Comparison of ENCODE assay signal across 13 mouse cellular contexts in the genomic region with DNA sequence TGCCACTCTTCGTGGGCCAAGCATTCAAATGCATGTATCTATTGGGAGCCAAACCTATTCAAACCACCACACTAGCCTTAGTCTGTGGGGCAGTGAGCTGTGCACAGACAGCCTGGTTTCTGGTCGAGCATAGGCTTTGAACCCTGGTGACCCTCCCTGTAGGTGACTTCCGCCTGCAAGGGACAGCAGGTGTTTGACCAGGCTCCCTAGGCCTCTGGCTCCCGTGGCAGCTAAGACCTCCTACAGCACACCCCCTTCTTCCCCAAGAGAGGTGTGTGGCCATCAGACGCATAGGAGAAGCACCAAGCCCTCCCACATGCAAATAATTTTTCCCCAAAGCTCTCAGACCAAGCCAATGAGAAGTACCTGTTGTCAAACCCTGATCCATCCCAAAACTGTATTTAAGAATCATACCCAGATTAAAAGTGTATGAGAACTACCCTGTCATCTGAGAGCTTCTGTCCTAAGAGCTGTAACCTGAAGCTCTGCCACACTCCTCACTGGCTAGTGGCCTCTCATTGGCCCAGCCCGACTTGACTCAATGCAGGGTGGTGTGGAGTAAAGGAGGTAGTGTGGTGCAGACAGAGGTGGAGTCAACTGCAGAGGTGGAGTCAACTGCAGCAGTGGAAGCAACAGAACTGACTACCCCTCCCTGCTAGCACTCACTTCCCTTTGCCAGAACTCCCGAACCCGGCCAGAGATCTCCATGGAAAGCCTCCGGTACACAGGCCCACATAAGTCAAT.
DNase-seq lines count a peak whose midpoint lies in the region; ATAC-seq lines count a peak whose summit lies in the region.
"Had no signal": no experiment of that assay in that cellular context is flagged by ENCODE, and none has a peak within 500 bp of the region (broad histone marks: within the 10 kb centered on the region; RNA-seq: fewer than 3 reads in every experiment).

No protein-coding gene starts in this region.

- H3K27ac ChIP-seq in kidney, embryonic 16.5 days (ENCODE audit: low read length), result no peak overlapping the region
- no peak overlapping the region for H3K27ac ChIP-seq in limb, embryonic 12.5 days
- no peak overlapping the region for H3K27ac ChIP-seq in hindbrain, embryonic 13.5 days
- no peak overlapping the region for H3K27ac ChIP-seq in hindbrain, embryonic 14.5 days

- DNase-seq in kidney, adult 18-20 months, result no peak
- peak; percentile 22 for DNase-seq in ES-CJ7 (ENCODE audit: low read depth, low spot score)
- peak; percentile 40 for DNase-seq in embryo, embryonic 11 days
- no peak for DNase-seq in left cerebral cortex, adult 8-10 months (ENCODE audit: low spot score in 2 of 2)
- DNase-seq in hindbrain, embryonic 14.5 days (ENCODE audit: low spot score), result no peak
- DNase-seq: cerebellum, adult 2 months; forebrain, postnatal 0 days; left cerebral cortex, postnatal 4 days; thymus, postnatal 4 days had no signal

- H3K9ac ChIP-seq in kidney, embryonic 16.5 days (replicated peaks; ENCODE audit: low read length), result no peak overlapping the region
- H3K9ac ChIP-seq in limb, embryonic 12.5 days (replicated peaks), result no peak overlapping the region
- H3K9ac ChIP-seq in hindbrain, embryonic 13.5 days, result no peak overlapping the region
- no peak overlapping the region for H3K9ac ChIP-seq in hindbrain, embryonic 14.5 days
- H3K9ac ChIP-seq: forebrain, postnatal 0 days had no signal

- H3K27me3 ChIP-seq in kidney, embryonic 16.5 days (ENCODE audit: insufficient read depth, low read length), result no peaks in the 10 kb centered on the region
- no peaks in the 10 kb centered on the region for H3K27me3 ChIP-seq in limb, embryonic 12.5 days
- H3K27me3 ChIP-seq in hindbrain, embryonic 13.5 days, result no peaks in the 10 kb centered on the region
- no peaks in the 10 kb centered on the region for H3K27me3 ChIP-seq in hindbrain, embryonic 14.5 days (ENCODE audit: control insufficient read depth, insufficient read depth, low read length)
- H3K27me3 ChIP-seq: megakaryocyte, embryonic 14.5 days had no signal

- H3K36me3 ChIP-seq in kidney, embryonic 16.5 days (ENCODE audit: insufficient read depth, low read length), result no peaks in the 10 kb centered on the region
- H3K36me3 ChIP-seq in limb, embryonic 12.5 days, result no peaks in the 10 kb centered on the region
- H3K36me3 ChIP-seq in hindbrain, embryonic 13.5 days, result no peaks in the 10 kb centered on the region
- no peaks in the 10 kb centered on the region for H3K36me3 ChIP-seq in hindbrain, embryonic 14.5 days (replicated peaks; ENCODE audit: control insufficient read depth, insufficient read depth)

- ATAC-seq in kidney, embryonic 16.5 days (ENCODE audit: low FRiP score, low TSS enrichment), result peak; percentile 98
- peak; percentile 96 for ATAC-seq in limb, embryonic 12.5 days (ENCODE audit: insufficient number of reproducible peaks, insufficient read depth, low FRiP score, low TSS enrichment, low read depth)
- ATAC-seq in hindbrain, embryonic 13.5 days (ENCODE audit: low FRiP score), result no peak
- ATAC-seq in hindbrain, embryonic 14.5 days (ENCODE audit: low FRiP score), result no peak
- ATAC-seq: forebrain, postnatal 0 days had no signal

- no peak overlapping the region for H3K4me2 ChIP-seq in kidney, embryonic 16.5 days (replicated peaks; ENCODE audit: low read depth, low read length)
- H3K4me2 ChIP-seq in limb, embryonic 12.5 days, result peak overlapping the region; percentile 27; the same call in 1 of the 2 replicates
- H3K4me2 ChIP-seq in hindbrain, embryonic 13.5 days, result no peak overlapping the region
- H3K4me2 ChIP-seq in hindbrain, embryonic 14.5 days (replicated peaks), result no peak overlapping the region

- H3K4me1 ChIP-seq in kidney, embryonic 16.5 days (ENCODE audit: insufficient read depth, low read length), result no peaks in the 10 kb centered on the region
- peaks cover 2% of the 10 kb centered on the region for H3K4me1 ChIP-seq in limb, embryonic 12.5 days (replicated peaks)
- no peaks in the 10 kb centered on the region for H3K4me1 ChIP-seq in hindbrain, embryonic 13.5 days (replicated peaks)
- no peaks in the 10 kb centered on the region for H3K4me1 ChIP-seq in hindbrain, embryonic 14.5 days (replicated peaks; ENCODE audit: control insufficient read depth, insufficient read depth, low read length)

- no peak overlapping the region for H3K4me3 ChIP-seq in kidney, embryonic 16.5 days (ENCODE audit: low read length)
- H3K4me3 ChIP-seq in limb, embryonic 12.5 days (replicated peaks), result no peak overlapping the region
- no peak overlapping the region for H3K4me3 ChIP-seq in hindbrain, embryonic 13.5 days
- no peak overlapping the region for H3K4me3 ChIP-seq in hindbrain, embryonic 14.5 days (replicated peaks; ENCODE audit: low read length)
- H3K4me3 ChIP-seq: megakaryocyte, embryonic 14.5 days had no signal

- WGBS in kidney, embryonic 16.5 days, result 36% methylated on average over 9 of the region's 9 CpGs
- 20% methylated on average over 9 of the region's 9 CpGs for WGBS in limb, embryonic 12.5 days
- 57% methylated on average over 9 of the region's 9 CpGs for WGBS in hindbrain, embryonic 13.5 days
- WGBS in hindbrain, embryonic 14.5 days, result 55% methylated on average over 9 of the region's 9 CpGs

- no peaks in the 10 kb centered on the region for H3K9me3 ChIP-seq in kidney, embryonic 16.5 days (ENCODE audit: low read length)
- H3K9me3 ChIP-seq in limb, embryonic 12.5 days, result no peaks in the 10 kb centered on the region
- no peaks in the 10 kb centered on the region for H3K9me3 ChIP-seq in hindbrain, embryonic 13.5 days
- no peaks in the 10 kb centered on the region for H3K9me3 ChIP-seq in hindbrain, embryonic 14.5 days (ENCODE audit: control insufficient read depth, low read length)

Comparison
In these comparisons a context has a peak if more than half of its experiments do, and no peak if none do; other contexts are left out.
1. ATAC-seq: peak in kidney, embryonic 16.5 days (single experiment) and limb, embryonic 12.5 days (single experiment); none in hindbrain, embryonic 13.5 days (single experiment) and hindbrain, embryonic 14.5 days (single experiment).
2. DNase-seq: peak in ES-CJ7 (single experiment) and embryo, embryonic 11 days (single experiment); none in kidney, adult 18-20 months (single experiment), left cerebral cortex, adult 8-10 months (0 of 2) and hindbrain, embryonic 14.5 days (single experiment).